Mouse (Mus musculus) intestine, embryonic 14.5 days (tissue): Measurements from ENCODE around the gene Nin. TPM values are rescaled to one million over a fixed set of nuclear protein-coding genes. Genes with fewer than 3 reads are reported as not detected.
"Not testable (repeated sequence)": the region's sequence is repeated elsewhere in the genome, so short reads cannot be mapped to it uniquely, and the experiment has no call there.

ENCODE experiments used
- ATAC-seq: fragments of 200-750 bp; cut with Nextera tagmentation; replicated peaks from 2 replicates; pipeline ENCODE4 v1.8.0; 2017; ENCODE audit warnings: low read depth, moderate number of reproducible peaks, moderate TSS enrichment, moderate library complexity; ENCODE audit not compliant: low FRiP score, low TSS enrichment
- DNase-seq: peaks from one replicate; pipeline ENCODE4 v3.0.0-alpha.2; 2018; ENCODE audit warnings: low spot score
- H3K27ac ChIP-seq: fragments of 300-500 bp; sonication (generic); 2 replicates; pipeline ENCODE4 v1.5.1; 2014; ENCODE audit warnings: low read depth, mild to moderate bottlenecking, control low read depth
- H3K27me3 ChIP-seq: fragments of 300-500 bp; sonication (generic); replicated peaks from 2 replicates; pipeline ENCODE4 v1.6.1; 2014; ENCODE audit warnings: low read length, control low read depth; ENCODE audit not compliant: control insufficient read depth, insufficient read depth
- H3K36me3 ChIP-seq: fragments of 300-500 bp; sonication (generic); 2 replicates; pipeline ENCODE4 v1.6.1; 2014; ENCODE audit warnings: low read length, control low read depth; ENCODE audit not compliant: control insufficient read depth, insufficient read depth
- H3K4me1 ChIP-seq: fragments of 300-500 bp; sonication (generic); replicated peaks from 2 replicates; pipeline ENCODE4 v1.6.1; 2014; ENCODE audit warnings: low read length, control low read depth, mixed read lengths; ENCODE audit not compliant: control insufficient read depth, insufficient read depth
- H3K4me2 ChIP-seq: fragments of 300-500 bp; sonication (generic); 2 replicates; pipeline ENCODE4 v1.6.1; 2014; ENCODE audit warnings: low read length
- H3K4me3 ChIP-seq: fragments of 300-500 bp; sonication (generic); 2 replicates; pipeline ENCODE4 v1.5.1; 2014; ENCODE audit warnings: low read depth, low read length, control low read depth, mixed read lengths
- H3K9ac ChIP-seq: fragments of 300-500 bp; sonication (generic); 2 replicates; pipeline ENCODE4 v1.6.1; 2014; ENCODE audit warnings: mild to moderate bottlenecking, low read length
- H3K9me3 ChIP-seq: fragments of 300-500 bp; sonication (generic); 2 replicates; pipeline ENCODE4 v1.6.1; 2016; ENCODE audit warnings: low read length, control low read depth; ENCODE audit not compliant: control insufficient read depth
- WGBS: fragments of 180-500 bp; shearing (Covaris S2); extraction: QIAGEN DNeasy Blood & Tissue Kit; methylation state at CpG from one replicate; pipeline ENCODE4 v1.1.7; 2014; 5-methylcytosine and 5-hydroxymethylcytosine counted together
- polyA plus RNA-seq: library from polyadenylated mRNA; unstranded; fragments of >200 nt; fragmentation: Nextera tagmentation; extraction: Ambion mirVana; gene quantifications from 2 replicates; pipeline ENCODE4 v1.2.1, GENCODE M21; 2014

The Nin gene
- polyA plus RNA-seq, 1 experiment from 2014 or later, result 18.5 TPM

DNA sequence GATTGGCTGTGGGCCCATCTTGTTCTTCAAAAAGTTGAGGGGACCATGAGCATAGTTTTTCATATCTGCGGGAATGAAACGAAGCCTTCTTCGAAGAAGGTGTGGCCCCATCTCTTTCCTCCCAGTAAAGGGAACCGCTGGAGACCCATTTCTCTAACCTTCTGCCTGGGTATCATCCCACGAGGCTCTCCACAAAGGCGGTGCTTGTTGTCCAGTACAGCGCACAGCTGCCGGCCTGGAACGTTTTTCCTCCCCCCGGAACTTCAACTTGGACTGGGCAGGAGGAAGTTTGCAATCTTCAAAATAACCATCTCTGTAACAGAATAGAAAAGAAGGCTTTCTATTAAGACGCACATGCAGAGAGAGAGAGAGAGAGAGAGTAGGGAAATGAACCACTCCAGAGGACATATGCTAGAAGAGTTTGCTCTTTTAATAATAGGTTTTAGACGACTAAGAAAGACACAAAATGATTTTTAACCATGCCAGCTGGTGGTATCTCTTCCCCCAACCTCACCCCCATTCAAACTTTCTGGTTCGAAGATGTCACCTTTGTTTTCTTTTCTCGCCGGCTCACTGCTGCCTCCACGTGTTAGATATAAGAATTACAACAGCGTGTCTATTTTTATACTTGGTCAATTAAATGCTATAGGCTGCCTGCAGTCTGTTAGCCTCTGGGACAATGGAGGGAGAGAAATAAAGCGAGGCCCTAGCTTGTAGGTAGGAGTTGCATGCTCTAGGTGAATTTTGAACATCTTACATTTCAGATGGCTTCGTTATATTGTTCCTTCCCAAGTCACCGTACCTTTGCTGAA, 31.3 kb upstream of the Nin start:
- no peak; the same call in 1 of the 2 replicates for ATAC-seq
- no peaks in the 10 kb centered on the region for H3K9me3 ChIP-seq
- H3K4me2 ChIP-seq, result peak overlapping the region; percentile 28; the same call in 1 of the 2 replicates
- H3K36me3 ChIP-seq, result no peaks in the 10 kb centered on the region
- H3K27me3 ChIP-seq, result no peaks in the 10 kb centered on the region
- DNase-seq, result peak; percentile 74
- 0 out of 2 replicates have a peak overlapping the region, but pooled peaks have one; percentile 5 for H3K9ac ChIP-seq
- 30% methylated on average over 20 of the region's 20 CpGs for WGBS
- H3K4me1 ChIP-seq, result peaks cover 12% of the 10 kb centered on the region; the same call in 1 of the 2 replicates
- no peak overlapping the region for H3K4me3 ChIP-seq
- peak overlapping the region; percentile 94 for H3K27ac ChIP-seq

DNA sequence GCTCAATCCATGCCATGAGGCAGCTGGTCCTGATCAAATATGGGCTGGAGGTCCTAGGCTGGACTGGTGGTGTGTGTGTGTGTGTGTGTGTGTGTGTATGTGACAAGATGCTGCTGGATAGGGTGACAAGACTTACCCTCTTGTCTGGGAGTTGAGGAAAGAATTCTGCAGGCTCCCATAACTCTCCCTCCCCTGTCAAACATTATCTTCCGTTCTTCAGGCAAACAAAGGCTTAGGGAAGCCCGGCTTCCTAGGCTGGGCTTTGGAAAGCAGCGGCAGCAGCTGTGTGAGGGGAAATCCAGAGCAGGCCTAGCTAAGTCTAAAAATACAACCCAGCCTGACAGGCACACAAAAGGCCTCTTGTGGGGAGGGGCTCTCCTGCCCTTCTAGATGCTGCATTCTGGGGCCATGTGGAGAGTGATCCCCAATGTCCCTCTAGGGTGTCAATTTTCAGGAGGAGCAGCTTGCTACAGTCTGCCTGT, 30.6 kb upstream of the Nin start:
- not testable (repeated sequence) for H3K27me3 ChIP-seq, H3K9ac ChIP-seq, H3K4me3 ChIP-seq, H3K4me2 ChIP-seq, H3K36me3 ChIP-seq, H3K9me3 ChIP-seq
- 5% methylated on average over 3 of the region's 3 CpGs for WGBS
- peaks cover 12% of the 10 kb centered on the region; the same call in 1 of the 2 replicates for H3K4me1 ChIP-seq
- peak; percentile 69 for DNase-seq
- peak overlapping the region; percentile 94 for H3K27ac ChIP-seq
- peak; percentile 64 for ATAC-seq

DNA sequence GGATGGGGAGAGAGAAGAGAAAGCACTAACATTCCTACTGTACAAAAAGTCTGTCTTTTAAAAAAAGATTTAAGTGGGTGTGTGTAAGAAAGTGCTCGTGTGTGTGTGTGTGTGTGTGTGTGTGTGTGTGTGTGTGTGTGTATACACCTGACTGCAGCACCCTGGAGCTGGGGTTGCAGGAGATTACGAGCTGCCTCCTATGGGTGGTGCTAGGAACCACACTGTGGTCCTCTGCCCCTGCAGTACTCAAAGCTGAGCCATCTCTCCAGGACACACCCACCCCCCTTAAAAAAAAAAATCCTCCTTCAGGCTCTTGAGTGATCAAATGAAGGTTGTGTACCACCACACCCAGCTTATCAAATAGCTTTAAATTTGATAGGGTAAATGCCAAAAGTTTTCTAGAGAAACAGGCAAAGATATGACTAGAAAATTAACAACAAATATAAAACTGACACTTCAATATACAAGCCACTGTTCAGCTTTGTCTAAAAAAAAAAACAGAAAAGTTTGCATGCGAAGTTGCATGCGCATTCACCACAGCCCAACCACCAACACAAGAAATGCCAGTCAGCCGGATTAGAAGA, 27.6 kb upstream of the Nin start:
- no peak for ATAC-seq
- Histone ChIP-seq H3K9me3 (no peaks in the 10 kb centered on the region), H3K4me3 (no peak overlapping the region), H3K27me3 (no peaks in the 10 kb centered on the region), H3K36me3 (no peaks in the 10 kb centered on the region), H3K27ac (no peak overlapping the region), H3K4me1 (peaks cover 8% of the 10 kb centered on the region; the same call in 1 of the 2 replicates), H3K4me2 (no peak overlapping the region), H3K9ac (no peak overlapping the region)
- WGBS, result 80% methylated on average over 5 of the region's 5 CpGs
- DNase-seq, result no peak

DNA sequence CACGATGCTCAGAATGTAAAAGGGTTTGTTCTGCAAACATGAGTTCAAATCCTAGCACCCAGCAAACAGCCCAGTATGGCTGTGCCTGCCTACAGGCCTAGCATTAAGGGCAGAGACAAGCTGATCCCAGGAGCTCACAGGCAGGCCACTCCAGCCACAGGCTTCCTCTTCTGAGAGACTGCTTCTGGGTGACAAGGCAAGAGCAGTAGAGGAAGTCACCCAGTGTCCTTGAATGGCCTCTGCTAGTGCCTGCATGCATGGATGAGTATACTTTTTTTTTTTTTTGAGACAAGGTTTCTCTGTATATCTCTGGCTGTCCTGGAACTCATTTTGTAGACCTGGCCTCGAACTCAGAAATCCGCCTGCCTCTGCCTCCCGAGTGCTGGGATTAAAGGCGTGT, 27.0 kb upstream of the Nin start:
- ATAC-seq (no peak), DNase-seq (no peak)
- WGBS, result 92% methylated on average over 5 of the region's 5 CpGs
- Histone ChIP-seq H3K9me3 (no peaks in the 10 kb centered on the region), H3K4me1 (peaks cover 8% of the 10 kb centered on the region; the same call in 1 of the 2 replicates), H3K9ac (no peak overlapping the region), H3K4me2 (no peak overlapping the region), H3K27me3 (no peaks in the 10 kb centered on the region), H3K36me3 (no peaks in the 10 kb centered on the region), H3K27ac (no peak overlapping the region), H3K4me3 (no peak overlapping the region)

DNA sequence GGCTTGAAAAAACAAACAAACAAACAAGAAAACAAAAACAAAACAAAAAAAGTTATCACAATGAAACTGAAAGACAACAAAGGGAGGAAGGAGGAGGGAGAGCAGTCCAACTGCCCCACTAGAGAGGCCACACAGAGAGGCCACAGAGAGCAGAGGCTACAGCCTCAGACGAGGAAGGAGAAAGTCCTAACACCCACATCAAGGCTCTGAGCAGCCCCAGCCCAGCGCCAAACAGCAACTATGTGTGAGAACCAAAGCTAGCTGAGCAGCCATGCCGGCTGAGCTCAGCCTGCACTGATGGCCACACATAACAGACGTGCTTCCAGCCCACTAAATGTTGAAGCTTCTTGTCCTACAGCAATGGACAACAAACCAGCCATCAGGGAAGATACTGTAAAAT, 26.4 kb upstream of the Nin start:
- no peak for ATAC-seq
- 61% methylated on average over 4 of the region's 4 CpGs for WGBS

DNA sequence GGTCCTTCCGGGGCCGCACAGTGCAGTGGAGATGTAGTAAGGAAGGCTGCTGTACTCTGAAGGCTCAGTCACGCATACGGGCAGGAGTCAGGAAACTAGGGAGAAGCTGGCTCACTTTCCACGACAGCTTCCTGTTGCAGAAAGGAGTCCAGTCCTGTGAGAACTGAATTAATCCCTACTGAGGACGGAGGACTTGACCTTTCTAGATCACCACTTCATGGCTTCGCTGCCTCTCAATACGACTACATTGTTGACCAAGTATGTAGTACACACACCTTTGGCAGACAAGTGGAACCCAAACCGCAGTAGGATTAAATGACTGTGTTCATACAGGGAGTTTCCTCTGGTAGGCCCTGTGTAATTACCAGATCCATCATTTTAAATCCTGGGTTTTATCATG, 24.1 kb upstream of the Nin start:
- Histone ChIP-seq H3K27me3 (no peaks in the 10 kb centered on the region), H3K4me3 (no peak overlapping the region), H3K9ac (no peak overlapping the region), H3K9me3 (no peaks in the 10 kb centered on the region), H3K4me1 (no peaks in the 10 kb centered on the region), H3K27ac (no peak overlapping the region), H3K4me2 (no peak overlapping the region), H3K36me3 (no peaks in the 10 kb centered on the region)
- 71% methylated on average over 9 of the region's 9 CpGs for WGBS
- ATAC-seq (no peak), DNase-seq (no peak)

More for the DNA sequence above, 26.4 kb upstream of the Nin start:
- Histone ChIP-seq H3K4me1 (peaks cover 3% of the 10 kb centered on the region; the same call in 1 of the 2 replicates), H3K4me3 (no peak overlapping the region), H3K9me3 (no peaks in the 10 kb centered on the region), H3K4me2 (no peak overlapping the region), H3K27me3 (no peaks in the 10 kb centered on the region), H3K9ac (no peak overlapping the region), H3K36me3 (no peaks in the 10 kb centered on the region), H3K27ac (no peak overlapping the region)
- DNase-seq, result no peak

DNA sequence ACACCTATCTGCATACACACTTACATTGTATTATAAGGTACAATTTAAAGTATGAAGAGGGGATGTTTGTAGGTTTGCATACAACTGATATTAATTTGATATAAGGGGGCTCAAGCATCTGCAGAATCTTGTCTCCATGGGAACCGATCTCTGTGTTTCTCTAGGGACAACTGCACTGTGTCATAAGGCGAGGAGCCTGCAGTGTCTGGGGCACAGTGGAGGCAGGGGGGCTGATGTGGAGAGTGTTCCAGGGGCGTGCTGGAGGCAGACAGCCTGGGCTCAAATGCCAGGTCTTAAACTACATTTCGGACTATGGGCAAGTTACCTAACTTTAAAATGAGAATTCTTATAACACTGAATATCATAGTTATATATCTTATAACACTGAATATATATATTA, 23.6 kb upstream of the Nin start:
- Histone ChIP-seq H3K4me1 (no peaks in the 10 kb centered on the region), H3K4me2 (no peak overlapping the region), H3K9ac (no peak overlapping the region), H3K27me3 (no peaks in the 10 kb centered on the region), H3K36me3 (no peaks in the 10 kb centered on the region), H3K9me3 (no peaks in the 10 kb centered on the region), H3K27ac (no peak overlapping the region), H3K4me3 (no peak overlapping the region)
- ATAC-seq (no peak), DNase-seq (no peak)
- 62% methylated on average over 4 of the region's 4 CpGs for WGBS

DNA sequence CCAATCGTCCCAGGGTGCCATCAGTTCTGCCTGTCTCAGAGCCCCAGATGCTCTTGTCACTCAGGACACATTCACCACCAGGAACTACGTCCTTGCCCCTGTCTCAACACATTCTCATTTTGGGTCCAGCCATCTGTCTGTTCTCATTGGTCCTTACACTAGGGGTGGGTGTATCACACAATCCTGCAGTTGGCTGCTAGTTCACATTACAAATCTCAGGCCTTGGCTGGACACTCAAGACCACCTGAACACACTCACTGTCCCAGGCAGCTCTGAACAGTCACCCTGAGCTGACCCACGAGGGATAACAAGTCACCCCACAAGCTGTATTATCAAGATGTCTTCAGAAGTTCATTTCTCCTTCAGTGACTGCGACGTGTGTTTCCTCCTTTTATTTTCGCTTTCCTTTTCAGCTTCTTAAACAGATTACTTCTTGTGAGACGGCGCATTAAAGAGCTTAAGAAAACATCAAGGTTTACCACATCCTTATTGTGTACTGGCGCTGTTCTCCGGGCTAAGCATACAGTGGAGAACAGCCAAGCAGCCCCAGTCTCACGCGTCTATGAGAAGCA, 22.8 kb upstream of the Nin start:
- Histone ChIP-seq H3K4me1 (peaks cover 2% of the 10 kb centered on the region; the same call in 1 of the 2 replicates), H3K27ac (no peak overlapping the region), H3K4me3 (no peak overlapping the region), H3K36me3 (no peaks in the 10 kb centered on the region), H3K9me3 (no peaks in the 10 kb centered on the region), H3K9ac (no peak overlapping the region), H3K27me3 (no peaks in the 10 kb centered on the region), H3K4me2 (no peak overlapping the region)
- no peak for DNase-seq
- WGBS, result 57% methylated on average over 12 of the region's 12 CpGs
- no peak for ATAC-seq
